Mouse (Mus musculus) megakaryocyte-erythroid progenitor cell, adult 5-6 weeks (primary cell): ENCODE data around the gene 1700019D03Rik. TPM values are rescaled to one million over a fixed set of nuclear protein-coding genes. Genes with fewer than 3 reads are reported as not detected.
"Not testable (repeated sequence)": the region's sequence is repeated elsewhere in the genome, so short reads cannot be mapped to it uniquely, and the experiment has no call there.

Experiments used
- ATAC-seq: replicated peaks from 2 replicates; pipeline ENCODE4 v1.8.0; 2016; ENCODE audit warnings: mild to moderate bottlenecking, inconsistent platforms; ENCODE audit not compliant: severe bottlenecking, poor library complexity, low FRiP score, low TSS enrichment
- total RNA-seq, 2 experiments: library from RNA; stranded (forward) in 1 of 2; stranded (reverse) in 1 of 2; fragments of 200-1000, 215-1000 nt in 1 of 2; fragments of >200 nt in 1 of 2; fragmentation: Nextera tagmentation in 1 of 2; gene quantifications; 2 replicates each; pipeline ENCODE4 v1.2.3; 2014 to 2017

The 1700019D03Rik gene
- total RNA-seq, 2 experiments from 2014 or later = not detected

- no peak for ATAC-seq
Observed at GRCm38 (mm10) chr1:52960191-52960590, 59.8 kb downstream of the 1700019D03Rik start.

GRCm38 (mm10) chr1:52956746-52957145, 63.2 kb downstream of the 1700019D03Rik start:
- no peak for ATAC-seq

- peak; percentile 58; the same call in 1 of the 2 replicates for ATAC-seq
Observed at GRCm38 (mm10) chr1:52955102-52955501, 64.9 kb downstream of the 1700019D03Rik start.

GRCm38 (mm10) chr1:52954456-52954855, 65.5 kb downstream of the 1700019D03Rik start:
- no peak for ATAC-seq

- no peak for ATAC-seq
Observed at GRCm38 (mm10) chr1:52953548-52953947, 66.4 kb downstream of the 1700019D03Rik start.

GRCm38 (mm10) chr1:52952551-52953397, 67.2 kb downstream of the 1700019D03Rik start:
- peak; percentile 53 for ATAC-seq

GRCm38 (mm10) chr1:52952143-52952542, 67.8 kb downstream of the 1700019D03Rik start:
- ATAC-seq = no peak

GRCm38 (mm10) chr1:52951146-52951868, 68.7 kb downstream of the 1700019D03Rik start:
- no peak for ATAC-seq

- no peak for ATAC-seq
Observed at GRCm38 (mm10) chr1:52947895-52948294, 72.1 kb downstream of the 1700019D03Rik start.

- no peak for ATAC-seq
Observed at GRCm38 (mm10) chr1:52939021-52939420, 81.0 kb downstream of the 1700019D03Rik start.

- no peak for ATAC-seq
Observed at GRCm38 (mm10) chr1:52934494-52934893, 85.5 kb downstream of the 1700019D03Rik start.

GRCm38 (mm10) chr1:52924482-52924881, 95.5 kb downstream of the 1700019D03Rik start:
- ATAC-seq = not testable (repeated sequence)

- not testable (repeated sequence) for ATAC-seq
Observed at GRCm38 (mm10) chr1:52918897-52919296, 101.1 kb downstream of the 1700019D03Rik start.

GRCm38 (mm10) chr1:52916655-52917054, 103.3 kb downstream of the 1700019D03Rik start:
- ATAC-seq = no peak

GRCm38 (mm10) chr1:52909783-52910182, 110.2 kb downstream of the 1700019D03Rik start:
- ATAC-seq = no peak

- no peak for ATAC-seq
Observed at GRCm38 (mm10) chr1:52884208-52884607, 135.8 kb downstream of the 1700019D03Rik start.

Other genes starting within 250 kb of the 1700019D03Rik start
- 2.0 and 2.8 TPM in 2 replicates for gene Inpp1, start 202.5 kb downstream of the 1700019D03Rik start, total RNA-seq (2014; fragmentation: Nextera tagmentation)
- gene Inpp1, start 202.5 kb downstream of the 1700019D03Rik start, total RNA-seq (2017) = 1.8 and 2.9 TPM in 2 replicates
- gene Hibch, start 175.2 kb downstream of the 1700019D03Rik start, total RNA-seq (2014; fragmentation: Nextera tagmentation) = 38.7 and 51.5 TPM in 2 replicates
- gene Hibch, start 175.2 kb downstream of the 1700019D03Rik start, total RNA-seq (2017) = 71.4 and 81.7 TPM in 2 replicates
- gene Mstn, start 41.5 kb upstream of the 1700019D03Rik start, total RNA-seq (2014; fragmentation: Nextera tagmentation) = not detected in 2 replicates
- not detected in 2 replicates for gene Mstn, start 41.5 kb upstream of the 1700019D03Rik start, total RNA-seq (2017)
- gene 1700019A02Rik, start 167.5 kb upstream of the 1700019D03Rik start, total RNA-seq (2014; fragmentation: Nextera tagmentation) = not detected in 2 replicates
- gene 1700019A02Rik, start 167.5 kb upstream of the 1700019D03Rik start, total RNA-seq (2017) = not detected in 2 replicates